Mouse (Mus musculus): ENCODE results near the gene Hp. TPM values are rescaled to one million over a fixed set of nuclear protein-coding genes. Genes with fewer than 3 reads are reported as not detected.

Gene Hp
- polyA plus RNA-seq, 1 experiment from 2014 or later, result 0.77 TPM

DNA sequence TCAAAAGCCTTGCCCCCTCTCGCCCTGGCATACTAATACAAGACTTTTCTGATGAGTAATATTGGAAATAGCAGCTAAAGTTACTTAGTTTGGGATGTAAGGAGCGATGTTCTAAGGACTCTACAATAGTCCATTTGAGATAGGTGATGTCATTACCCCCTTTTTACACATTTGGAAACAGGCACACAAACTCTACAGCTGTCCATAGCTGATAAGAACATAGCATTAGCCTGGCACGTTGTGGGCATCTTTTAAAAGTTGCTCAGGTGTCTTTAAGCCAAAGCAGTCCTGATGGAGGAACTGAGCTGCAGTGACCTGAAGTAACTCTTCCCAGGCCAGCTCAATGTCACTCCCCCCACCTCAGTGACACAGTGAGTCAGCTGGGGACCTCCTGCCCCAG is 12.4 kb upstream of the Hp start:
- Histone ChIP-seq H3K4me2 (replicated peaks) (no peak overlapping the region), H3K27me3 (no peaks in the 10 kb centered on the region), H3K27ac (no peak overlapping the region), H3K4me1 (no peaks in the 10 kb centered on the region), H3K4me3 (no peak overlapping the region), H3K36me3 (peaks cover 20% of the 10 kb centered on the region), H3K9me3 (replicated peaks) (no peaks in the 10 kb centered on the region), H3K9ac (no peak overlapping the region)
- 88% methylated on average over 3 of the region's 3 CpGs for WGBS
- ATAC-seq (ENCODE audit: low FRiP score), result no peak

DNA sequence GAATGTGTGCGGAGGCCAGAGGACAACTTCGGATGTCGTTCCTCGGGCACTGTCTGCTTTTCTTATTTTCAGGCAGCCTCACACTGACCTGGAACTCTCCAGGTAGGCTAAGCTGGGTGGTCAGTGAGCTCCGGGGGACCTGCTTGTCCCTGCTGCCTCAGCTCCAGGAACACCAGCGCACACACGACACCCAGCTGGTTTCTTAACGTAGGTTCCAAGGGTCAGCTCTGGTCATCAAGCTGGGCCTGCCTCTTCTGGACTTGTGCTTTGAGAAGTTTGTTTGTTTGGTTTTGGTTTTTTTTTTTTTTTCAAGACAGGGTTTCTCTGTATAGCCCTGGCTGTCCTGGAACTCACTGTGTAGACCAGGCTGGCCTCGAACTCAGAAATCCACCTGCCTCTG is 11.9 kb upstream of the Hp start:
- Histone ChIP-seq H3K27me3 (no peaks in the 10 kb centered on the region), H3K9ac (no peak overlapping the region), H3K4me3 (no peak overlapping the region), H3K36me3 (peaks cover 20% of the 10 kb centered on the region), H3K27ac (no peak overlapping the region), H3K9me3 (replicated peaks) (no peaks in the 10 kb centered on the region), H3K4me1 (no peaks in the 10 kb centered on the region), H3K4me2 (replicated peaks) (no peak overlapping the region)
- WGBS, result 85% methylated on average over 9 of the region's 9 CpGs
- ATAC-seq (ENCODE audit: low FRiP score), result no peak

DNA sequence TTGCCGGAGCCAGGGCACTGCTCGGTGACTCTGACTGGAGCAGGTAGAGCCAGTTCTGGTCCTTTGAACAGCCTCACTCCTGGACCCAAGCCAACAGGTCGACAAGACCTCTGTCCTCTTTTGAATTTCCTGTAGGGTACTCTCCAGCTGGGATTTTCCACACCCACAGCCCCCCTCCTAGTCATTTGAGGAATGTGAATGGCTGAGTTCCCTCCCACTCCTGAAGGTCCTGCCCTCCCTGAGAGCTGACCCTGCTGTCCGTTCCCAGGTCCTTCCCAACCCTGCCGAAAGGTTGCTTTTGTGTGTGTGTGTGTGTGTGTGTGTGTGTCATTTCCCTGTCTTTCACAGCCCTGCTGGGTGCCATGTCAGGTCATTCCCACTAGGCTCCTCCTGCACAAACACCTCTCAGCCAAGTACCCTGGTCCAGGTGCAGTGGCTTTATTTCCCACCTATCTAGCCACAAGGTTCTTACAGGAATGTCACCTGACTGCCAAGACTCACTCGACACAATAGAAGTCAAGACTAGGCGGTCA is 8.1 kb upstream of the Hp start:
- Histone ChIP-seq H3K27ac (no peak overlapping the region), H3K9ac (no peak overlapping the region), H3K9me3 (replicated peaks) (no peaks in the 10 kb centered on the region), H3K4me3 (no peak overlapping the region), H3K36me3 (no peaks in the 10 kb centered on the region), H3K27me3 (no peaks in the 10 kb centered on the region), H3K4me2 (replicated peaks) (no peak overlapping the region), H3K4me1 (no peaks in the 10 kb centered on the region)
- no peak for ATAC-seq (ENCODE audit: low FRiP score)
- 64% methylated on average over 7 of the region's 7 CpGs for WGBS

DNA sequence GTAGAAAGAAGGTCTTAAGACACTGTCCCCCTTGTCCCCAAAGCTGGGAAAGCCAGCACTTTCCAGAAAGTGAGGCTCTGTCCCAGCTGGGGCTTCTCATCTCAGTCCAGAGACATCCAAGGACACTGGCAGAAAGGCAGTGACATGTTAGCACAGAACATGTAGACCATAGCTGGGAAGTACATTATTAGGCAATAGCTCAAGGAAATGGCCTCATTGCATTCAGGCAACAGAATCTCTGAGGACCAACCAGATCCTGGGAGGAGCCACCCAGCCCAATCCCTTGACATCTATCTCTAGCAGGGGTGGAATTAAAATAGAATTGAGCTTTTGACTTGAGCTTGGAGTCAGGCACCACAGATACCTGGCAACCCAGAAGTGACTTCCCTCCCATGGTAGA is 6.7 kb upstream of the Hp start:
- no peaks in the 10 kb centered on the region for H3K9me3 ChIP-seq (replicated peaks)
- H3K27ac ChIP-seq, result no peak overlapping the region
- ATAC-seq (ENCODE audit: low FRiP score), result no peak
- no peak overlapping the region for H3K9ac ChIP-seq
- H3K27me3 ChIP-seq, result no peaks in the 10 kb centered on the region
- no peak overlapping the region for H3K4me2 ChIP-seq (replicated peaks)
- no peaks in the 10 kb centered on the region for H3K4me1 ChIP-seq
- no peak overlapping the region for H3K4me3 ChIP-seq
- H3K36me3 ChIP-seq, result no peaks in the 10 kb centered on the region

DNA sequence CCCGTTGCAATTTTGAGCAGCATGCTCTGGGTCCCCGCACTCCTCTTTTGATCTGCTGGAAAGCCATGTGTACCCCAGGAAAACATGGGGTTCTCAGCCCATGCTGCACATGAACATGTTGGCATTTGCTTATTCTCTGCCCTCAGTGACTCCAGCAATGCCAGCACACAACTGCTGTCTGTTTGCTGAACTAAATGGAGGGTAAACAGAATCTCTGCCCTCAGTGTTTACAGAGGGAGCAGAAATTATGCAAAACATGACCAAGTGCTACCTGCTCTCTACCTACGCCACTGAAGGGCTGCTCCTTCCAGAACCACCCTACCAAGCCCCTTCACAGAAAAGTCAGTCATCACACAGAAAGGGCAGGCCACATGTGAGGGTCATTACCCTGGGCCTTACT is 5.9 kb upstream of the Hp start:
- whole genome bisulfite sequencing, result 90% methylated on average over 3 of the region's 3 CpGs
- Histone ChIP-seq H3K36me3 (no peaks in the 10 kb centered on the region), H3K27ac (no peak overlapping the region), H3K4me3 (no peak overlapping the region), H3K27me3 (no peaks in the 10 kb centered on the region), H3K9ac (no peak overlapping the region), H3K4me1 (no peaks in the 10 kb centered on the region), H3K4me2 (replicated peaks) (no peak overlapping the region), H3K9me3 (replicated peaks) (no peaks in the 10 kb centered on the region)
- ATAC-seq (ENCODE audit: low FRiP score), result no peak

DNA sequence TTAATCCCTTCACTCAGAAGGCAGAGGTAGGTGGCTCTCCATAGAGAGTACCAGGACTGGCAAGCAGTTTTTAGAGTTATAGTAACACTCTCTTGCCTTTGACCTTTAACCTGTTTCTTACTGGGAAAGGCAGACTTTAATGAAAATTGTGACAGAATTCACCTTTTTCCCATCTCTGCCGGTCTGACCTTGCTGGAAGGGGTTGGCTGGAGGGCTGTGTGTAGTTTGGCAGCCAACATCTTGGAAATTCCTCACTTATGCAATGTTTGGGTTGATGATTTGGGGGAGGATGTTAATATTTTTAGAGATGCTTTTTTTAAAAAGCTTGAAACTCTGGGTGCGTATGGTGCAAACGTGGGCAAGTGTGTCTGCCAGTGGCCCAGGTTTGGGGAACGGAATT is 5.3 kb upstream of the Hp start:
- H3K9ac ChIP-seq, result no peak overlapping the region
- H3K27me3 ChIP-seq, result no peaks in the 10 kb centered on the region
- no peak overlapping the region for H3K4me3 ChIP-seq
- H3K9me3 ChIP-seq (replicated peaks), result no peaks in the 10 kb centered on the region
- H3K4me2 ChIP-seq (replicated peaks), result no peak overlapping the region
- 78% methylated on average over 4 of the region's 4 CpGs for WGBS
- no peak overlapping the region for H3K27ac ChIP-seq
- H3K4me1 ChIP-seq, result no peaks in the 10 kb centered on the region
- H3K36me3 ChIP-seq, result no peaks in the 10 kb centered on the region
- ATAC-seq (ENCODE audit: low FRiP score), result no peak

DNA sequence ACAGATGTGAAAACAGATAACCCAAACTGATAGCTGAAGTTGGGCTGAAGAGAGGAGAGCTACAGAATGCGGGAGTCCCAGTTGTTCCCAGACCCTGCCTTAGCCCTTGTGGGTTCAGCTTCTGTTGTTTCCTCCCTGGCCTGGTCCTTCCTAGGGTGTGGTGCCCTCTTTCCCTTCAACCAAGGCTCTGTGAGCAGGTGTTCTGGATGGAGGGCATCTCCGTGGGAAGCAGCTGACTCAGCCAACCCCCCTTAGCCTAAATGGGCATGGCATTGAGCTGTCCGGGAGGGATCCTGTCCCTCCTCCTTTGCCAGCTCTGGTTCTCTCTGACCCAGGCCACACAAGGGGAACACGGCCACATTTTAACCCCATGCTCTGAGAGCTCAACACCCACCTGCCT is 2.7 kb downstream of the Hp start:
- H3K36me3 ChIP-seq, result peaks cover 18% of the 10 kb centered on the region; the same call in 1 of the 2 replicates
- no peaks in the 10 kb centered on the region; the same call in 1 of the 2 replicates for H3K27me3 ChIP-seq
- no peak overlapping the region for H3K4me2 ChIP-seq (replicated peaks)
- no peaks in the 10 kb centered on the region for H3K4me1 ChIP-seq
- H3K27ac ChIP-seq, result no peak overlapping the region
- H3K9ac ChIP-seq, result no peak overlapping the region
- no peak for ATAC-seq (ENCODE audit: low FRiP score)
- WGBS, result 73% methylated on average over 4 of the region's 4 CpGs
- no peak overlapping the region for H3K4me3 ChIP-seq
- H3K9me3 ChIP-seq (replicated peaks), result no peaks in the 10 kb centered on the region

DNA sequence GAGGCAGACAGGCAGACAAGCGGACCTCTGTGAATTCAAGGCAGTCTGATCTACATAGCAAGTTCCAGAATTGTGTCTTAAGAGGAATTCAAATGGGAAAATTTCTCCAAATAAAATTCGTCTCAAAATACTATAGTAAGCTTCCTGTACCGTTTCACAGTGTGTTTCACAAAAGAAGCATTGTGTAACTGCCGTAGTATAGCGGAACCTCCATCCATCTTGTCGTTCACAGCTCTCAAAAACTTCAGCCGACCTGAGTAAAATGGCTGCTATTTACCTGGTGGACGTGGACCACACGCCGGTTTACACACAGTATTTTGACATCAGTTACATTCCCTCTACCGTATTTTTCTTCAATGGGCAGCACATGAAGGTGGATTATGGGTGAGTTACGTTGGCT is 7.8 kb downstream of the Hp start:
- H3K27ac ChIP-seq, result no peak overlapping the region
- ATAC-seq (ENCODE audit: low FRiP score), result no peak

DNA sequence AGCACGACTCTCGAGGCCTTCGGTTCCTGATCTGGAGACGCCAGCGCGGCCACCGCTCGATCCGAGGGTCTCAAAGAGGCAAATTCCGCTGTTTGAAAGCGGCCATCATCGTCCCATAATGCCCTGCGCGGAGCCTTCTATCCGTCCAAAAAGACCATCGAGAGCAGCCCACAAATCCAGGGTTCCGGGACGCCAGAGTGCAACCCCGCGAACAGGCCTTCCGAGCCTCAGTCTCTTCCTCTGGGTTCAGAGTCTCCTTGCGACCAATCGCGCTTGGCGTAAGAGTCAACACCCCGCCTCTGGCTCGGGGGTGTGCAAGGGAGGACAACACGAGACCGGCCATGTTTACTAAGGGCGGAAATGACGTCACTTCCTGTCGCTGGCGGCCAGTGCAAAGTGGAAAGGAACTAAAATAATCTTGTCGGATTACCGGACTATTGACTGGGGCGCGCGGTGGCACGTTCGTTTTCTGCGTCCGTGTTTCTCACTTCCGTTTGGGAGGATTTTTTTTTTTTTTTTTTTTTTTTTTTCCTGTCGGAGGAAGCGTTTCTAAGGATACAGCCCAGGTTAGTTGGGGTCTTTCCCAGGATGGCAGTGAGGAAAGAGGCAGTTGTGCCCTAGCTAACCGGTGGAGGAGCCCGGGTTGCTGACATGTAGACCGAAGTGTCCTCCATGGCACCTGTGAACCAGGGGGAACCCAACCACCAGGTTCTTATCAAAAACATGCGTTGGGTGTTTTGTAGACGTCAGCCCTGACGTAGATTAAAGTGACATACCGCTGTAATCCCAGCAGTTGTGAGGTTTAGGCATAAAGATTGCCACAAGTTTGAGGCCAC is 13.3 kb downstream of the Hp start, which contains the start of the genes Dhx38 and Txnl4b:
Dhx38 (minus strand) TSS at position 364 of the 836 bp plus-strand sequence.
Txnl4b (plus strand) TSS at position 395 of the 836 bp plus-strand sequence.
- peak within 1 kb of the TSS; percentile 84 for H3K27ac ChIP-seq
- peaks cover 17% of the 10 kb centered on the region for H3K4me1 ChIP-seq
- no peaks in the 10 kb centered on the region for H3K27me3 ChIP-seq
- H3K4me2 ChIP-seq (replicated peaks), result peak within 1 kb of the TSS; percentile 78
- WGBS, result under 1% methylated on average over 52 of the region's 52 CpGs
- peak within 1 kb of the TSS; percentile 90 for H3K9ac ChIP-seq
- peaks cover 37% of the 10 kb centered on the region for H3K36me3 ChIP-seq
- no peaks in the 10 kb centered on the region for H3K9me3 ChIP-seq (replicated peaks)
- peak; percentile 100 for ATAC-seq (ENCODE audit: low FRiP score)
- peak within 1 kb of the TSS; percentile 76 for H3K4me3 ChIP-seq

More for the DNA sequence above, 7.8 kb downstream of the Hp start:
- no peaks in the 10 kb centered on the region for H3K27me3 ChIP-seq
- no peaks in the 10 kb centered on the region for H3K9me3 ChIP-seq (replicated peaks)
- no peak overlapping the region for H3K4me2 ChIP-seq (replicated peaks)
- no peak overlapping the region for H3K9ac ChIP-seq
- WGBS, result 92% methylated on average over 12 of the region's 12 CpGs
- no peak overlapping the region for H3K4me3 ChIP-seq
- H3K36me3 ChIP-seq, result peaks cover 34% of the 10 kb centered on the region
- peaks cover 7% of the 10 kb centered on the region for H3K4me1 ChIP-seq

DNA sequence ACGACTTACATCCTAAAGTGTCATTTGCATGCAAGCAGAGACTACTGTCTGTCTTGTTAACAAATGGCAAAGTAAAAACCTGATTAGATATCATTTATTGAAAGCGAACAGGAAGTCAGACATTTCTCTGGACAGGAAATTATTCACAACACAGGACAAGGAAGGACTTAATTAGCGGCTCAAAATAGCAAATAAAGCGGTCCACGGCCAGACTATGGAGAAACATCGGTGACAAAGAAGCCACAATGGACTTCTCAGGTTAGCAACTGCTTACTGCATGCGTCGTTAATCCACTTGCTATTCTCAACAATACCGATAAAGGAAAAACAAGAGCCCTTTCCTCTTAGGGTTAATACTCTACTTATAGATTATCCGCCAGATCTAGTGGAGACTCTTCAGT is 14.2 kb downstream of the Hp start:
- peak overlapping the region; percentile 84 for H3K27ac ChIP-seq
- 4% methylated on average over 10 of the region's 10 CpGs for WGBS
- no peak for ATAC-seq (ENCODE audit: low FRiP score)

DNA sequence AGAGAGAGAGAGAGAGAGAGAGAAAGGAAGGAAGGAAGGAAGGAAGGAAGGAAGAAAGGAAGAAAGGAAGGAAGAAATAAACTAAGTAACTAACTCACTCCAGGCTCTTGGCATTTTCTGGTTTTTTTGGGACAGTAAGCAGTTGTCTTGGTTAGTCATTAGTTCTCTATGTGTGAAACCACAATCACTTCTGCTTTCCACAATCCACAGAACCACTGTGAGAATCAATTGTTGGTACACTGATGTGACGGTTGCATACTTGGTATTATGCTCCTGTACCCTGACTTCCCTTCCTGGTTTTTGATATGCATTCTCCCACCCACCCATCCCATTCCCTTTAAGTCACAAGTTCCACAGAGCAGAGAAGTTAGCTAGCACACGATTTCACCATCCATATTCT is 15.1 kb downstream of the Hp start:
- H3K9me3 ChIP-seq (replicated peaks), result no peaks in the 10 kb centered on the region
- ATAC-seq (ENCODE audit: low FRiP score), result no peak
- no peak overlapping the region for H3K27ac ChIP-seq
- H3K4me1 ChIP-seq, result peaks cover 17% of the 10 kb centered on the region
- H3K4me2 ChIP-seq (replicated peaks), result peak overlapping the region; percentile 78; the same call in 1 of the 2 replicates
- H3K4me3 ChIP-seq, result no peak overlapping the region
- H3K9ac ChIP-seq, result no peak overlapping the region
- WGBS, result 90% methylated on average over 2 of the region's 2 CpGs
- H3K36me3 ChIP-seq, result peaks cover 39% of the 10 kb centered on the region
- no peaks in the 10 kb centered on the region for H3K27me3 ChIP-seq

More for the DNA sequence above, 14.2 kb downstream of the Hp start:
- H3K9me3 ChIP-seq (replicated peaks), result no peaks in the 10 kb centered on the region
- peaks cover 37% of the 10 kb centered on the region for H3K36me3 ChIP-seq
- H3K4me3 ChIP-seq, result peak overlapping the region; percentile 76
- no peaks in the 10 kb centered on the region for H3K27me3 ChIP-seq
- H3K4me1 ChIP-seq, result peaks cover 17% of the 10 kb centered on the region
- peak overlapping the region; percentile 78 for H3K4me2 ChIP-seq (replicated peaks)
- peak overlapping the region; percentile 90 for H3K9ac ChIP-seq

DNA sequence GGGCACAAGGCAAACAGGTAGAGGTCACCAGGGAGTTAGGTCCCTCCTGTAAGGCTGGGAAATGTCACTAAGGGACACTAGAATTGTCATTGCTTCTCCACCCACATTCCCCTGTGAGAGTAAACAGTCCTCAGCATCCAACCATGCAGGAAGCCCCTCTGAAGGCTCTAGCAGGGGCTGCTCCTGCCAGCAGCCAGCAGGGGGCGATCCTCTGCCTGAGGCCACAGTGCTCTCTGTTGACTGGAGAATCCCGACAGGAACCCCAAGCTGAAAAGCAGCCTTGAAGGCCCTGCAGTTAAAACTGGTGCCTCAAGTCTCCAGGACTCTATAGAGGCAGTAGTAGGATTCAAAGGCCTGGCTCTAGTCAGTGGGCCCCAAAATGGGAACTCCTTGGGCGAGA is 27.3 kb downstream of the Hp start:
- H3K4me1 ChIP-seq, result no peaks in the 10 kb centered on the region
- no peak for ATAC-seq (ENCODE audit: low FRiP score)
- no peak overlapping the region for H3K4me3 ChIP-seq
- no peak overlapping the region for H3K9ac ChIP-seq
- no peaks in the 10 kb centered on the region for H3K27me3 ChIP-seq
- H3K4me2 ChIP-seq (replicated peaks), result no peak overlapping the region
- no peaks in the 10 kb centered on the region for H3K9me3 ChIP-seq (replicated peaks)
- 44% methylated on average over 3 of the region's 3 CpGs for WGBS
- H3K27ac ChIP-seq, result no peak overlapping the region
- peaks cover 99% of the 10 kb centered on the region for H3K36me3 ChIP-seq

DNA sequence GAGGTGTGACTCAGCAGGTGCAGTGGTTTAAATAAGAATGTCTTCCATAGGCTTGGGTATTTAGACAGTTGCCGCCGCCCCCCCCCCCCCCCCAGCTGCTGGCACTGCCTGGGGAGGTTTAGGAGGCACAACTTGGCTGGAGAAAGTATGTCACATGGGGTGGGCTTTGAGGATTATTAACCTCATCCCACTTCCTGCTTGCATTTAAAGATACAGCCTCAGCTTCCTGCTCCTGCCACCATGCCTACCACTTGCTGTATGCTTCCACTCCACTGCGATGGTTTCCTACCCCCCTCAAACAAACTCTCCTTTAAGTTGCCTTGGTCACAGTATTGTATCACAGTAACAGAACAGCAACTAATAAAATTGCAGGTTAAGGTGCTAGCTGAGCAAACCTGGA is 34.9 kb downstream of the Hp start:
- peaks cover 34% of the 10 kb centered on the region for H3K36me3 ChIP-seq
- H3K27me3 ChIP-seq, result no peaks in the 10 kb centered on the region
- ATAC-seq (ENCODE audit: low FRiP score), result no peak
- no peak overlapping the region for H3K9ac ChIP-seq
- no peak overlapping the region for H3K27ac ChIP-seq
- H3K9me3 ChIP-seq (replicated peaks), result no peaks in the 10 kb centered on the region
- WGBS, result 34% methylated on average over 3 of the region's 3 CpGs
- H3K4me3 ChIP-seq, result no peak overlapping the region
- no peak overlapping the region for H3K4me2 ChIP-seq (replicated peaks)
- no peaks in the 10 kb centered on the region for H3K4me1 ChIP-seq
